Comparison of ENCODE assay signal across 8 mouse cellular contexts in the genomic region with DNA sequence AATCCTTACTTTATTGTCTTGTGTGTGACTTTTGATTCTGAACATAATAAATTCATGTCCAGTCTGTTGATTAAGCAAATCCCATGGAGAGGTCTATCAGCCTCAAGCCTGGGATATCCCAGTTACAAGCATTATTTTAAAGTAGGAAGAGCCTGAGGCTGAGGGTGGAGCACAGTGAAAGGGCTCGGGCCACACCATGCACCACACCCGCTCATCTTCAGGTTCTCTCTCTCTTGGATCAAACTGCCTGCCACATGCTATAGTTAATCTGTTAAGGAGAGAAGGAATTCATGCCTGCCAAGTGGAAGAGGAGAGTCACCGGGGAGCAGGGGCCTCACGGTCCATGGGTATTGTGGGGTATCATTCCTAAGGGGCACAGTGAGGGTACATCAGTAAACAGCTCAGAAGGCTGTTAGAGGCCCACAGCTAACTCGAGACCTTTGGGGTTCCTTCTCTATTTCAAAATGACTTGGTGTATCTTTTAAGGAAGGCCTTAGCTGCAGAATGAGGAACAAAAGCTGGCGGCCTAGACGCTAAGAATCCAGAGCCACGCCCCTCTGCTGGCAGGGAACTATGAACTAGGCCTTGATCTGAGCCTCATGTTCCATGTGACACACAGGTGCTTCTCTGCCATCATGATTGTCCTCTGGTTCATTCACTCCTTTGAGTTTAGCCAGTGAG. TPM values are rescaled to one million over a fixed set of nuclear protein-coding genes. Genes with fewer than 3 reads are reported as not detected.
DNase-seq lines count a peak whose midpoint lies in the region; ATAC-seq lines count a peak whose summit lies in the region.
"Had no signal": no experiment of that assay in that cellular context is flagged by ENCODE, and none has a peak within 500 bp of the region (broad histone marks: within the 10 kb centered on the region; RNA-seq: fewer than 3 reads in every experiment).

No protein-coding gene starts in this region.

- peak; percentile 56; the same call in 1 of the 2 replicates for ATAC-seq in erythroid progenitor cell, adult 5-6 weeks (replicated peaks; ENCODE audit: low FRiP score, poor library complexity, severe bottlenecking)
- no peak for ATAC-seq in midbrain, embryonic 15.5 days (replicated peaks)

- peaks cover 7% of the 10 kb centered on the region; the same call in 1 of the 2 replicates for H3K4me1 ChIP-seq in midbrain, embryonic 15.5 days

- H3K9ac ChIP-seq in midbrain, embryonic 15.5 days: no peak overlapping the region
- H3K9ac ChIP-seq: embryonic facial prominence, embryonic 15.5 days had no signal

- no peaks in the 10 kb centered on the region for H3K36me3 ChIP-seq in midbrain, embryonic 15.5 days (replicated peaks)
- H3K36me3 ChIP-seq: embryonic facial prominence, embryonic 15.5 days had no signal

- no peak overlapping the region for H3K4me2 ChIP-seq in midbrain, embryonic 15.5 days
- H3K4me2 ChIP-seq: embryonic facial prominence, embryonic 15.5 days had no signal

- peak; percentile 15 for DNase-seq in ovary, postnatal 36 days (ENCODE audit: low spot score)
- no peak for DNase-seq in ovary, adult 18-20 months (ENCODE audit: low spot score)
- DNase-seq in lung, postnatal 25 days (ENCODE audit: low spot score): peak; percentile 68
- DNase-seq in thymus, postnatal 14 days: peak; percentile 82
- no peak for DNase-seq in gastrocnemius, adult 18-20 months (ENCODE audit: low spot score)

- no peaks in the 10 kb centered on the region for H3K9me3 ChIP-seq in midbrain, embryonic 15.5 days
- H3K9me3 ChIP-seq: embryonic facial prominence, embryonic 15.5 days had no signal

- 73% methylated on average over 8 of the region's 8 CpGs for WGBS in midbrain, embryonic 15.5 days

- no peak overlapping the region for H3K4me3 ChIP-seq in midbrain, embryonic 15.5 days
- H3K4me3 ChIP-seq: embryonic facial prominence, embryonic 15.5 days had no signal

- H3K27ac ChIP-seq in midbrain, embryonic 15.5 days: no peak overlapping the region
- H3K27ac ChIP-seq: embryonic facial prominence, embryonic 15.5 days had no signal

- no peaks in the 10 kb centered on the region for H3K27me3 ChIP-seq in midbrain, embryonic 15.5 days (replicated peaks)
- H3K27me3 ChIP-seq: embryonic facial prominence, embryonic 15.5 days had no signal

RNA-seq across cellular contexts. Expression of gene Inpp5d, which starts 39.0 kb away (rescaled TPM):
- total RNA-seq in erythroid progenitor cell, adult 5-6 weeks (2015; ENCODE audit: low replicate concordance): 23.1 and 27.0 TPM in 2 replicates
- total RNA-seq in erythroid progenitor cell, adult 5-6 weeks (2017; ENCODE audit: low replicate concordance): 15.1 TPM in 2 replicates
- 4.8 and 5.4 TPM in 2 replicates for polyA plus RNA-seq in midbrain, embryonic 15.5 days (2015; fragmentation: Nextera tagmentation; extraction: Ambion mirVana)
- total RNA-seq in gastrocnemius, adult 18-20 months (2021): 1 to 10 TPM; 3.9 to 4.1 TPM

Comparison
In these comparisons a context has a peak if more than half of its experiments do, and no peak if none do; other contexts are left out.
1. DNase-seq: peak in ovary, postnatal 36 days (single experiment), lung, postnatal 25 days (single experiment) and thymus, postnatal 14 days (single experiment); none in ovary, adult 18-20 months (single experiment) and gastrocnemius, adult 18-20 months (single experiment).